Mouse (Mus musculus) embryonic fibroblast, embryonic 13.5 days (primary cell): ENCODE results near the gene Evi5.

Experiments used
- CTCF ChIP-seq: IDR thresholded peaks from 2 replicates; pipeline ENCODE4 v1.5.1; 2011; ENCODE audit warnings: mild to moderate bottlenecking, control low read depth, low read length, moderate library complexity, borderline replicate concordance; ENCODE audit not compliant: insufficient read depth
- POLR2A ChIP-seq: IDR thresholded peaks from 2 replicates; pipeline ENCODE4 v1.6.1; 2011; ENCODE audit warnings: low read depth, mild to moderate bottlenecking, control low read depth, low read length, moderate library complexity

DNA sequence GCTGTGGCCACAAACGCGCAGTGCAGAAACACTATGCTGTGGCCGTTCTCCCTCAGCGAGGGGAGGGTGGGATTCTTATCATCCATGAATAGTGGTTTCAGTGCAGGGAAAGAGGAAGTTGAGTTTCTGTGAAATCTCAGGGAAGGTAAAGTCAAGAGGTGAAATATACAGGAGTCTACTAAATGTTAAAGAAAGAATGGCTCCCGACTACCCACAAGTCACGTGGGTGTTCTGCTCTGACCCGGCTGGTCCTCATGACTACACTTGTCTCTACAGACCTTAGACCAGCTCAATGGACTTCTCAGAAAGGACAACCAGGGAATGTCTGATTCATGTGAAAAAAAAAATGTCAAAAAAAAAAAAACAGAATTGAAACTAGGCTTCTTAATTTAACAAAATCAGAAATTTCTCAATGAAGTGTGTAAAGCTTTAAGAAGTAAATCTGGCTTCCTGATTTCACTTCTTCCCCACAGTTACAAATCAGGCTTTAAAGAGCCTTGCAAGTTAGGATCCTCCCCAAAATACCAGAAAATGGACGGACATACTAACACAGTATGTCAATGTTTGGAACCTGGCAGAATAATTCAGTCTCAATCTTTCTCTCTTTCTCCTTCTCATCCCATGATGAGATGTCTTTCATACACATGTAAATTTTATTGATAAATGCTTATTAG lies 166.6 kb downstream of the Evi5 start:
- TF ChIP-seq CTCF = no peak
- no peak for TF ChIP-seq POLR2A
